ENCODE assay signal across 8 mouse cellular contexts in the genomic region with DNA sequence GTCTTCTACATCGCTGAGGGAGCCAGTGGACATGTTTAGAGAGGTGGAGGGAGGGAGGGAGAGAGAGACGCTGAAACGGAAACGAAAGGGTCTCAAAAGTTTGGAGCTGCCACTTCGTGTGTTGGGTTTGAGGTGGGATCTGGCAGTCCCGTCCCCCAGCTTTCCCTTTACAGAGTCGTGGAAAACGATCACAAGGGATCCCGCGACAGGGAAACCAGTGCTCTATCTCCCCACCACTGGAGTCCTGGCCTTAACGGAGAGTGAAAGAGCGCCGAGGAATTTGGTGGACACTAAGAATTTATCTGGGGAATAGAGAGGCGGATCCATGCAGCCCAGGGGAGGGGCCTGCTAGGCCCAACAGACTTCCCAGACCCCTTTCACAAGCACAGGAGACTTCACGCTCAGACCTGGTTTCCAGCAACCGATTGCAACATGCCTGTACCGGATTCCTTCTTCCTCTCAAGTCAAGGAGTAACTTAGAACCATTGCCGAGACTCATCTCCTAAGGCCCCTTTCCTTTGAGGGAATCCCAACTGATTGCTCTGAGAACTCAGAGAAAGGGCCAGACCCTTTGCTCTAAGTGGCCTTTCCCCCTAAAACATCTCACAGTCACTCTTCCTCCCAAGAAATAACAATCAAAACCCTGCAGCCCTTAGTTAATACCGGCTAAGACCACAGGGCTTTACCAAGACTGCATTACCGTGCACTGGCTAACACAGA. TPM values are rescaled to one million over a fixed set of nuclear protein-coding genes. Genes with fewer than 3 reads are reported as not detected.
DNase-seq lines count a peak whose midpoint lies in the region; ATAC-seq and TF ChIP-seq lines count a peak whose summit lies in the region.

A gene (minus strand): TSS at position 304 of the 720 bp plus-strand sequence.

- TF ChIP-seq CTCF in spleen, adult 2 months (IDR thresholded peaks at IDR 0.05; ENCODE audit: extremely low read depth, insufficient read depth, insufficient read length, insufficient replicate concordance): no peak

- no peaks in the 10 kb centered on the region for H3K4me1 ChIP-seq in spleen, adult 2 months (ENCODE audit: control insufficient read depth, insufficient read depth, insufficient read length)
- 0 out of 2 replicates have a peak, but pooled peaks cover 7% of the 10 kb centered on the region for H3K4me1 ChIP-seq in limb, embryonic 11.5 days (ENCODE audit: control insufficient read depth, insufficient read depth, low read length)
- H3K4me1 ChIP-seq in neural tube, embryonic 11.5 days (ENCODE audit: control insufficient read depth, insufficient read depth, low read length): no peaks in the 10 kb centered on the region

- H3K9me3 ChIP-seq in limb, embryonic 11.5 days (ENCODE audit: control insufficient read depth, low read length): no peaks in the 10 kb centered on the region
- H3K9me3 ChIP-seq in neural tube, embryonic 11.5 days (ENCODE audit: control insufficient read depth, low read length): no peaks in the 10 kb centered on the region

- peak within 1 kb of the TSS; percentile 8; the same call in 1 of the 2 replicates for H3K4me2 ChIP-seq in limb, embryonic 11.5 days (ENCODE audit: low read depth, severe bottlenecking)
- H3K4me2 ChIP-seq in neural tube, embryonic 11.5 days (ENCODE audit: low read depth): no peak within 1 kb of the TSS

- intact Hi-C loops in heart, postnatal 10 days (cut with DNase I): loop anchor here (5.0 kb wide), 1 partner anchor 187 kb away; no protein-coding TSS in a partner anchor

- H3K27me3 ChIP-seq in spleen, adult 2 months (ENCODE audit: control insufficient read depth, insufficient read depth, low read length): peaks cover 14% of the 10 kb centered on the region
- H3K27me3 ChIP-seq in limb, embryonic 11.5 days (ENCODE audit: control insufficient read depth, insufficient read depth, low read length): peaks cover 53% of the 10 kb centered on the region
- peaks cover 78% of the 10 kb centered on the region for H3K27me3 ChIP-seq in neural tube, embryonic 11.5 days (ENCODE audit: control insufficient read depth, insufficient read depth, low read length)

- 11% methylated on average over 20 of the region's 20 CpGs for WGBS in spleen, adult 2 months
- WGBS in limb, embryonic 11.5 days: 2% methylated on average over 20 of the region's 20 CpGs
- WGBS in neural tube, embryonic 11.5 days: 1% methylated on average over 20 of the region's 20 CpGs

- peak within 1 kb of the TSS; percentile 38 for H3K4me3 ChIP-seq in spleen, adult 2 months (ENCODE audit: extremely low read depth, insufficient read depth, insufficient read length)
- H3K4me3 ChIP-seq in limb, embryonic 11.5 days (ENCODE audit: low read depth, low read length): no peak within 1 kb of the TSS
- peak within 1 kb of the TSS; percentile 18; the same call in 1 of the 2 replicates for H3K4me3 ChIP-seq in neural tube, embryonic 11.5 days (ENCODE audit: low read depth, low read length)

- H3K9ac ChIP-seq in limb, embryonic 11.5 days (ENCODE audit: low read length): no peak within 1 kb of the TSS
- no peak within 1 kb of the TSS for H3K9ac ChIP-seq in neural tube, embryonic 11.5 days (ENCODE audit: low read length)

- TF ChIP-seq POLR2A in spleen, adult 2 months (IDR thresholded peaks at IDR 0.05; ENCODE audit: low read depth, low read length): no peak

- no peaks in the 10 kb centered on the region for H3K36me3 ChIP-seq in spleen, adult 2 months (ENCODE audit: control insufficient read depth, insufficient read depth, low read length)
- H3K36me3 ChIP-seq in limb, embryonic 11.5 days (ENCODE audit: control insufficient read depth, insufficient read depth, low read length): no peaks in the 10 kb centered on the region
- no peaks in the 10 kb centered on the region for H3K36me3 ChIP-seq in neural tube, embryonic 11.5 days (ENCODE audit: control insufficient read depth, insufficient read depth, low read length)

- DNase-seq in spleen, adult 2 months (ENCODE audit: low read depth in 1 of 2, low spot score in 2 of 2): no peak
- DNase-seq in spleen, postnatal 36 days (ENCODE audit: low spot score in 2 of 2): no peak
- DNase-seq in heart, postnatal 10 days: peak; percentile 73 to 78
- peak; percentile 48 for DNase-seq in limb, embryonic 11.5 days (ENCODE audit: low spot score)
- DNase-seq in neural tube, embryonic 11.5 days (ENCODE audit: low spot score): peak; percentile 41
- no peak for DNase-seq in left cerebral cortex, adult 8-10 months (ENCODE audit: low spot score in 2 of 2)
- DNase-seq in Muller cell, postnatal 12 days (ENCODE audit: inconsistent ontology term): no peak
- no peak for DNase-seq in frontal cortex, adult 2 months (ENCODE audit: extremely low spot score in 1 of 2, low spot score in 1 of 2)

- ATAC-seq in limb, embryonic 11.5 days (ENCODE audit: insufficient number of reproducible peaks, low FRiP score, low TSS enrichment, low read depth): no peak
- ATAC-seq in neural tube, embryonic 11.5 days (ENCODE audit: insufficient read depth, low FRiP score, low TSS enrichment): no peak

- H3K27ac ChIP-seq in spleen, adult 2 months (ENCODE audit: insufficient read depth, low read length): peak within 1 kb of the TSS; percentile 56
- no peak within 1 kb of the TSS for H3K27ac ChIP-seq in limb, embryonic 11.5 days (replicated peaks; ENCODE audit: low read depth, low read length)
- H3K27ac ChIP-seq in neural tube, embryonic 11.5 days (ENCODE audit: low read depth, low read length): no peak within 1 kb of the TSS

RNA-seq across cellular contexts. Expression of the gene that starts here (rescaled TPM):
- 95.4 and 113 TPM in 2 replicates for polyA plus RNA-seq in spleen, adult 2 months (2012; rRNA removed)
- 10 to 100 TPM; 32.5 to 33.1 TPM for total RNA-seq in heart, postnatal 10 days (2021)
- 0.54 TPM in 1 of 2 replicates, not detected in the other for polyA plus RNA-seq in limb, embryonic 11.5 days (2014; fragmentation: Nextera tagmentation; extraction: Ambion mirVana)
- 0.40 and 0.69 TPM in 2 replicates for polyA plus RNA-seq in neural tube, embryonic 11.5 days (2014; fragmentation: Nextera tagmentation; extraction: Ambion mirVana)
- total RNA-seq in left cerebral cortex, adult 8-10 months (2022): not detected
- not detected in 2 replicates for polyA plus RNA-seq in frontal cortex, adult 2 months (2012; rRNA removed)

Comparison
In these comparisons a context has a peak if more than half of its experiments do, and no peak if none do; other contexts are left out.
1. RNA of the gene that starts here (total RNA-seq): 32.5 to 33.1 TPM in heart, postnatal 10 days; not detected in left cerebral cortex, adult 8-10 months; every median in the first group is over 10 times any median in the second.
2. RNA of the gene that starts here (polyA plus RNA-seq): 95.4 to 113 TPM in spleen, adult 2 months; 0.40 to 0.69 TPM in neural tube, embryonic 11.5 days, 0.54 TPM in limb, embryonic 11.5 days and not detected in frontal cortex, adult 2 months; every median in the first group is over 10 times any median in the second.
3. Peak in DNase-seq and H3K4me2 ChIP-seq in limb, embryonic 11.5 days; RNA of the gene not detected or under 1 TPM.
4. Peak in DNase-seq and H3K4me3 ChIP-seq in neural tube, embryonic 11.5 days; RNA of the gene not detected or under 1 TPM.
5. DNase-seq: peak in heart, postnatal 10 days (2 of 2); none in spleen, adult 2 months (0 of 2), spleen, postnatal 36 days (0 of 2), left cerebral cortex, adult 8-10 months (0 of 2), Muller cell, postnatal 12 days (single experiment) and frontal cortex, adult 2 months (0 of 2).